Mouse (Mus musculus): ENCODE measurements around the gene Scn1b.

The Scn1b gene

GRCm38 (mm10) chr7:31126851-31127724, at the start of gene Scn1b:
Scn1b (minus strand) TSS chr7:31127003.
- peak; percentile 79 for DNase-seq

GRCm38 (mm10) chr7:31175096-31175495, 48.3 kb upstream of the Scn1b start:
- DNase-seq = no peak

GRCm38 (mm10) chr7:31174466-31174865, 47.7 kb upstream of the Scn1b start:
- no peak for DNase-seq

- peak; percentile 64 for DNase-seq
Measured at GRCm38 (mm10) chr7:31172238-31172637, 45.4 kb upstream of the Scn1b start.

- DNase-seq = no peak
Measured at GRCm38 (mm10) chr7:31170520-31170919, 43.7 kb upstream of the Scn1b start.

- DNase-seq = peak; percentile 66
Measured at GRCm38 (mm10) chr7:31168412-31168811, 41.6 kb upstream of the Scn1b start.

GRCm38 (mm10) chr7:31164748-31165147, 37.9 kb upstream of the Scn1b start:
- no peak for DNase-seq

- no peak for DNase-seq
Measured at GRCm38 (mm10) chr7:31163666-31164577, 37.1 kb upstream of the Scn1b start.

- peak; percentile 51 for DNase-seq
Measured at GRCm38 (mm10) chr7:31162324-31162723, 35.5 kb upstream of the Scn1b start.

GRCm38 (mm10) chr7:31161831-31162230, 35.0 kb upstream of the Scn1b start:
- DNase-seq = no peak

GRCm38 (mm10) chr7:31161246-31161645, 34.4 kb upstream of the Scn1b start:
- DNase-seq = no peak

- no peak for DNase-seq
Measured at GRCm38 (mm10) chr7:31160763-31161162, 34.0 kb upstream of the Scn1b start.

GRCm38 (mm10) chr7:31156034-31156928, 29.5 kb upstream of the Scn1b start:
- DNase-seq = peak; percentile 45

- peak; percentile 41 for DNase-seq
Measured at GRCm38 (mm10) chr7:31155296-31156033, 28.7 kb upstream of the Scn1b start, which contains the start of gene Gramd1a. Gramd1a (minus strand) TSS chr7:31155896.

- no peak for DNase-seq
Measured at GRCm38 (mm10) chr7:31153536-31154320, 26.9 kb upstream of the Scn1b start.

GRCm38 (mm10) chr7:31151301-31152241, 24.8 kb upstream of the Scn1b start:
- peak; percentile 82 for DNase-seq

- DNase-seq = peak; percentile 95
Measured at GRCm38 (mm10) chr7:31150566-31151300, 23.9 kb upstream of the Scn1b start.

GRCm38 (mm10) chr7:31149751-31150565, 23.2 kb upstream of the Scn1b start:
- no peak for DNase-seq

All from kidney, postnatal 10 days (tissue).